Mouse (Mus musculus): ENCODE data around the gene Elof1. TPM values are rescaled to one million over a fixed set of nuclear protein-coding genes. Genes with fewer than 3 reads are reported as not detected.

Gene Elof1
- polyA plus RNA-seq, 1 experiment: 120 TPM

DNA sequence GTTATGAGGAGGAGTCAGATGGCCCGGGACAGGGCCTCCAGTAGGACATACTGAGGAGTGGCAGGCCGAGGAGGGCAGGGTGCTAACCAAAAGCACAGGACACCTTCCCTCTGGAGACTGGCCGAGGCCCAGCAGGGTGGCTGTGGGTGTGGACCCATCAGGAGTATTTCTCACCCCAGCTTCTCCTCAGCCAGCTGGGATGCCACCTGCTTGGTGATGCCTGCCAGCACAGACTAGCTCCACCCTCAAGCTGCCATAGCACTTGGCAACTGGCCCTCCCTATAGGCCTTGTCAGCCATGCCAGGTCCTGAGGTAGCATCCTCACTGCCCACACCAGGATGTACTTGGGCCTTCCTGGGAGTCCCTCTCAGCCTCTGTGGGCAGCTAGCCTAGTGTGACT, 52.6 kb downstream of the Elof1 start:
- Histone ChIP-seq H3K4me1 (ENCODE audit: control insufficient read depth, insufficient read depth, insufficient read length, low read length) (no peaks in the 10 kb centered on the region), H3K36me3 (ENCODE audit: control insufficient read depth, insufficient read depth, low read length) (peaks cover 4% of the 10 kb centered on the region; the same call in 1 of the 2 replicates), H3K4me3 (ENCODE audit: low read depth, low read length) (no peak overlapping the region), H3K27ac (ENCODE audit: insufficient read depth, low read depth, low read length) (no peak overlapping the region), H3K27me3 (ENCODE audit: control insufficient read depth, insufficient read depth, low read length) (no peaks in the 10 kb centered on the region)
- no peak for TF ChIP-seq CTCF (IDR thresholded peaks at IDR 0.05; ENCODE audit: extremely low read depth, insufficient read length, insufficient replicate concordance, low read depth, low read length)
- no peak for TF ChIP-seq POLR2A (IDR thresholded peaks at IDR 0.05; ENCODE audit: low read depth, low read length)
- 39% methylated on average over 3 of the region's 3 CpGs for WGBS

Other genes with a start within 250 kb of the Elof1 start
- gene Rab3d, start 199.0 kb downstream of the Elof1 start, polyA plus RNA-seq (2012; rRNA removed): 48.9 and 86.7 TPM in 2 replicates
- 0.71 and 1.2 TPM in 2 replicates for gene Ccdc159, start 189.7 kb downstream of the Elof1 start, polyA plus RNA-seq (2012; rRNA removed)
- 81.5 and 113 TPM in 2 replicates for gene Tmem205, start 189.6 kb downstream of the Elof1 start, polyA plus RNA-seq (2012; rRNA removed)
- 5.2 and 5.5 TPM in 2 replicates for gene Plppr2, start 180.1 kb downstream of the Elof1 start, polyA plus RNA-seq (2012; rRNA removed)
- 4.7 and 7.1 TPM in 2 replicates for gene Swsap1, start 161.4 kb downstream of the Elof1 start, polyA plus RNA-seq (2012; rRNA removed)
- 0.95 and 2.4 TPM in 2 replicates for gene Epor, start 153.7 kb downstream of the Elof1 start, polyA plus RNA-seq (2012; rRNA removed)
- gene Rgl3, start 127.7 kb downstream of the Elof1 start, polyA plus RNA-seq (2012; rRNA removed): 3.4 and 3.8 TPM in 2 replicates
- 0.05 TPM in 1 of 2 replicates, not detected in the other for gene Ccdc151, start 114.5 kb downstream of the Elof1 start, polyA plus RNA-seq (2012; rRNA removed)
- gene Prkcsh, start 114.4 kb downstream of the Elof1 start, polyA plus RNA-seq (2012; rRNA removed): 82.7 and 169 TPM in 2 replicates
- 0.20 and 0.34 TPM in 2 replicates for gene Elavl3, start 65.1 kb downstream of the Elof1 start, polyA plus RNA-seq (2012; rRNA removed)
- not detected in 2 replicates for gene Gm49318, start 45.9 kb downstream of the Elof1 start, polyA plus RNA-seq (2012; rRNA removed)
- 6.6 and 13.2 TPM in 2 replicates for gene Zfp653, start 45.8 kb downstream of the Elof1 start, polyA plus RNA-seq (2012; rRNA removed)
- gene Ecsit, start 31.7 kb downstream of the Elof1 start, polyA plus RNA-seq (2012; rRNA removed): 26.8 and 35.7 TPM in 2 replicates
- gene Cnn1, start 18.0 kb downstream of the Elof1 start, polyA plus RNA-seq (2012; rRNA removed): 166 and 227 TPM in 2 replicates
- gene Acp5, start 18.5 kb upstream of the Elof1 start, polyA plus RNA-seq (2012; rRNA removed): 128 and 203 TPM in 2 replicates
- 35.4 and 43.1 TPM in 2 replicates for gene Pigyl, start 39.7 kb upstream of the Elof1 start, polyA plus RNA-seq (2012; rRNA removed)
- not detected in 2 replicates for gene Zfp872, start 70.9 kb upstream of the Elof1 start, polyA plus RNA-seq (2012; rRNA removed)
- 4.3 and 8.9 TPM in 2 replicates for gene Zfp809, start 108.5 kb upstream of the Elof1 start, polyA plus RNA-seq (2012; rRNA removed)
- 0.13 and 0.16 TPM in 2 replicates for gene Zfp599, start 142.7 kb upstream of the Elof1 start, polyA plus RNA-seq (2012; rRNA removed)
- 1.7 and 2.6 TPM in 2 replicates for gene Zfp810, start 190.5 kb upstream of the Elof1 start, polyA plus RNA-seq (2012; rRNA removed)